ENCODE assay signal across 16 mouse cellular contexts in the genomic region with DNA sequence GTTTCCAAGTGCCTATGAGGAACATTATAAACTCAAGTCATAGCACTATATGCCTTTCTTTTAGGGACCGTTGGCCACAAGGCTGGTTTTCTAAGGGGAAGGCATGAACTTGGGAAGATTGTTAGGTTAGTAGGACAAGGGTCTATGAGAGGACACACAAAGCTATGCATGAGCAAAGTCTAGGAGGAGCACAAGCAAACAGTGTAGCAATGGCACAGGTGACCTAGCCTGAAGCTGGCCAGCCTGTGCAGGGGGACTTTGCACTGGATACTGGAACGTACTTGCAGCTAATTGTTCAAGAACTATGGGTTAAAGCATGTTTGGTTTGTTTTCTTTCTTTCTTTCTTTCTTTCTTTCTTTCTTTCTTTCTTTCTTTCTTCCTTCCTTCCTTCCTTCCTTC.
"Had no signal": no experiment of that assay in that cellular context is flagged by ENCODE, and none has a peak within 500 bp of the region (broad histone marks: within the 10 kb centered on the region; RNA-seq: fewer than 3 reads in every experiment).

No protein-coding gene starts in this region.

- H3K4me1 ChIP-seq: limb, embryonic 15.5 days; lung, embryonic 15.5 days; midbrain, embryonic 10.5 days had no signal

- ATAC-seq: inflammation-experienced regulatory T-cells, adult 6 months; intestine, postnatal 0 days had no signal

- H3K9ac ChIP-seq: kidney, embryonic 15.5 days; limb, embryonic 15.5 days; lung, embryonic 15.5 days; neural tube, embryonic 15.5 days had no signal

- DNase-seq: kidney, postnatal 14 days; layer of hippocampus, postnatal 36 days; lung, postnatal 14 days; midbrain, embryonic 14.5 days; right cerebral cortex, postnatal 4 days; spleen, adult 18-20 months; thymus, adult 18-20 months; thymus, postnatal 14 days had no signal

- H3K27ac ChIP-seq: kidney, embryonic 15.5 days; limb, embryonic 15.5 days; lung, embryonic 15.5 days; midbrain, embryonic 10.5 days; neural tube, embryonic 15.5 days had no signal

- H3K27me3 ChIP-seq: kidney, embryonic 15.5 days; limb, embryonic 15.5 days; lung, embryonic 15.5 days; neural tube, embryonic 15.5 days had no signal

- H3K4me2 ChIP-seq: kidney, embryonic 15.5 days; limb, embryonic 15.5 days; lung, embryonic 15.5 days; neural tube, embryonic 15.5 days had no signal

- H3K4me3 ChIP-seq: kidney, embryonic 15.5 days; limb, embryonic 15.5 days; lung, embryonic 15.5 days; midbrain, embryonic 10.5 days; myocyte; neural tube, embryonic 15.5 days had no signal

- H3K9me3 ChIP-seq: kidney, embryonic 15.5 days; limb, embryonic 15.5 days; lung, embryonic 15.5 days; midbrain, embryonic 10.5 days; neural tube, embryonic 15.5 days had no signal
